Mouse (Mus musculus): ENCODE data around the gene Gm49425.

The Gm49425 gene

DNA sequence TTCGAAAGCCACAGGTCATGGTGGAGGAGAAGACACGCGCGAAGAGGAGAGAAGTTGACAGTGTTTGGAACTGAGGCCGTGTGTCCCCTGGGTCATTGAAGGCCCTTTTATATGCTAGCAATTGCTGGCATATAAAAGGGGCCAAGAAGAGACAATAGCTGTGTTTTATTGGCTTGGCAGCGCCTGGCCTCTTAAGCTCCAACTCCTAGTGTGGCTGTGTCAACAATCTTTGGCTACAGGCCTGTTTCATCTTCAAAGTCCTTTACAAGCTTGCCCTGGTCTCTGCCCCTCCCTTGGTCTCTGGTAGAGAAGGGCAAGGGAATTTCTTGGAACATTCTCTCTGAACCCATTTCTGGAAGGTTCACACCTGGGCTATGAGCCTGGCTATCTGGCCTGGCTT is 25.6 kb downstream of the Gm49425 start, which contains the start of gene Krt83:
Gene Krt83 (minus strand): TSS at position 82 of the 400 bp plus-strand sequence.
- no peak for DNase-seq (ENCODE audit: low spot score)

DNA sequence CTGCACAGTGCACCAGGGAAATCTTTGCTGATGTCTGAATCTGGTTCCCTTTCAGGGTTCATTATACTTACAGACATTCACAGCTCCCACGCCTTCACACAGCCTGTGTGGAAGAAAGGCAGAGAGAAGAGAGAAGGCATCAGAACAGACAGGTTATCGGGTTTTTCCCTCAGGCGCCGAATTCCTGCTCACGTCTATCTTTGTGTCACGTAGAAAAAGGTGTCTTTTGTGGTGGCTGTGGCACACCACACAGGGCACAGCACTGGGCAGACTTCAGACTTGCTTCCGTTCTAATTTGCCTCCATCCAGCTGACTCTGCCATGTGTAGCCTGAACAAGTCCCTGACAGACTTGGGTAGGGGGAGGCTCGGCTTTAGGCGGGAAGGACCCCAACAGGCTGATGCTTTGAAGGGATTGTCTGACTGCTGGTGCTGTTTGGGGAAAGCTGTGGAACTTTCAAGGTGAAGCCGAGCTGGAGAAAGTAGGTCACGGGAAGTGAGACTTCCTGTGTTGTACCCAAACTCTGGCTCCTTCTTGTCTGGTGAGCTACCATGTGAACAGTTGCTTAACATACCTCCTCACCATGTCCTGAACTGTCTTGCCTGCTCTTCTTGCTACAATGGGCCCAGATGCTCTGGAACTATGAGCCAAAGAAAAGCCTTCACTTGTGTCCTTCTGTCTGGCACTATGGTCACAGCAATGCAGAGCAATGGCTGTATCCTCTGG is 31.0 kb downstream of the Gm49425 start:
- no peak for DNase-seq (ENCODE audit: low spot score)

DNA sequence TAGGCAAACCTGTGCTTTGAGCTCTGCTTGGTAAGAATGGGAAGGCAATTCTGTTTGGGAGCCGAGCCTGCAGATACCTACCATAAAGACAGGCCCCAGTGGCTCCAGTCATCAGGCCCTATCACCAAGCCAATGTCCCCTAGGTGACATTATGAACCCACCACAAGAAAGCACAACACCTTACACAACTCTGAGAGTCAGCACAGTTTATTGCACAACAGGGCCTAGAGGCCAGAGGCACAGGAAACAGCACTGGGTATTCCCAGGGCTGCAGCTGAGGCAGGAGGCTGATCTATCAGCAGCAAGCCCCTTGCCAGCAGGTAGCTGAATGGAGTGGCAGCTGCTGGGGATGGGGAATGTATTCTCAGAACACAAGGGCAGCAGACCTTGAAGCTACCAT is 32.1 kb downstream of the Gm49425 start:
- no peak for DNase-seq (ENCODE audit: low spot score)

DNA sequence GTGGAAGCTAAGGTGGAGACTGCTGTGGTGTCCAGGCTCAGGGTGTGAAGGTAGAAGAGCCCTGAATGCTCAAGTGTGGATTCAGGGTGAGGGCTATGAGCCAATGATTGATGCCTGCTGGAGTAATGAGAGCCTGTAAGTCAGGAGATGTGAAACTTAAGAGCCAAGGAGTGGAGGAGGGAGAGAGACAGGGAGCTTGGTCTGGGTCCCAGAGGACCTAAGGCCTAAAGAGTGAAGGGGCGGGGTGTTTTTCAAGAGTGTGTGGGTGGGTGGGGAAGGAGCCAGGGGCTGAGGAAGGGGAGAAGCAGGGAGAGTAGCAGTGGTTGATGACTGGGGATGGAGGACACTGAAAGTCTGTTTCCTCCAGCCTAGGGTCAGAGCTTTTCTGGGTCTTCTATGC is 33.4 kb downstream of the Gm49425 start:
- DNase-seq (ENCODE audit: low spot score), result no peak

DNA sequence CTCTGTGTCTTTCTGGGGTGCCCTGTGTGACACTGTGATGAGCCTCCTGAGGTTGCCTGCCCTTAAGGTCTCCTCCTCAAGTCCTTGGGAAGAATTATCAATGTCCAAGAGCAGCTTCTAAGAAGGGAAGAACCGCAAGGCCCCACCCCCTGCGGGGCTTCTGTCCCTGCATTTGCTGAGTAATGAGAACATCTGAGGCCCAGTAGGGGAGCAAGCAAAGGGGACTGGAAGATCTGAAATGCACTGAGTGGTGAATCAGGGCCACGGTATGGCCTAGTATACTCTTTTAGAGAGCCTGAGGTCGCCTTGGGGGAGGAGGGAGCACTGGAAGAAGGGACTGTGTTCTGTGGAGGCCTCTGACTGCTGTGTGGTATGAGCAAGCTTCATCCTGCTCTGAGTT is 35.0 kb downstream of the Gm49425 start:
- DNase-seq (ENCODE audit: low spot score), result no peak

DNA sequence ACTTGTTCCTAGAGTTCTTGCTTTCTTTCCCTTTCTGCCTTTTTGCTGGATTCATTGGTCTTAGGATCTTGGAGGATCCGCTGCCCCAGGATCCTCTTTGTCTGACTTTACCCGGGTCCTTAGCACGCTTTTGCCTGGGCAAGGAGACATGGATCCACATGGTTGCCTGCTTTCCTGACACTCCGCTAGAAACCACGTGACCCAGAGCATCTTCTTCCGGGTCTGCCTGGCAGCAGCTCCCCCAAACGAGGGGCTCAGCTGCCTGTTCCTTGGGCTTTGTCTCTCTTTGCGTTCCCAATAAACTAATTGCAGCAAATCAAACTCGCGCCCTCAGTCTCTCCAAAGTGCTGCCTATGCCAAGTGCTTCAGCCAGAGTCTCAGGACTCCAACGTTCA is 37.4 kb downstream of the Gm49425 start:
- peak; percentile 32 for DNase-seq (ENCODE audit: low spot score)

DNA sequence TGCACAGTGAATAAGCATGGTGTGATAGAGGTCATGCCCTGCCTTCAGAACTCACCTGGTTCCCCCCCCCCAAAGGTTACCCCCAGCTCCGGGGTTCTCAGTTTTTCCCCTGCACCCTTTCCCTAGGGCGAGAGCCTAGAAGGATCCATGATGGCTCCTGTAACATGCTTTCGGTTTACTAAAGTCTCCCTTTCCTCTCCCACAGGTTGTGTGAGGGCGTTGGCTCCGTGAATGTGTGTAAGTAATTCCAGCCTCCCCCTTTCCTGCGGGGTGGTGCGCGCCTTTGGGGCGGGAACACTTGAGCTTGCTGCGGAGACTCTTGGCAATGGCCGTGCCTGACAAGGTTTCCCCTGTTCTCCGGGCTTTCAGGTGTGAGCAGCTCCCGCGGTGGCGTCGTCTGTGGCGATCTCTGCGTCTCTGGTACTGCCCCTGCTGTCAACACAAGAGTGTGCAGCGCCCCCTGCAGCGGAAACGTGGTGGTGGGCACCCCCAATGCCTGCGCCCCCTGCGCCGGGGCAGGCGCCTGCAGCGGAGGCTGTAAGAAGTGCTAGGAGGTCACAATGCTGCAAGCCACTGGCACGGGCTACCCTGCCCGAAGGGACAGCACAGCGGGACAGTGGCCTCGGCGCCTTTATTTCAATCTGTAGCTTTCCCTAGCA is 37.9 kb downstream of the Gm49425 start:
- DNase-seq (ENCODE audit: low spot score), result peak; percentile 74

DNA sequence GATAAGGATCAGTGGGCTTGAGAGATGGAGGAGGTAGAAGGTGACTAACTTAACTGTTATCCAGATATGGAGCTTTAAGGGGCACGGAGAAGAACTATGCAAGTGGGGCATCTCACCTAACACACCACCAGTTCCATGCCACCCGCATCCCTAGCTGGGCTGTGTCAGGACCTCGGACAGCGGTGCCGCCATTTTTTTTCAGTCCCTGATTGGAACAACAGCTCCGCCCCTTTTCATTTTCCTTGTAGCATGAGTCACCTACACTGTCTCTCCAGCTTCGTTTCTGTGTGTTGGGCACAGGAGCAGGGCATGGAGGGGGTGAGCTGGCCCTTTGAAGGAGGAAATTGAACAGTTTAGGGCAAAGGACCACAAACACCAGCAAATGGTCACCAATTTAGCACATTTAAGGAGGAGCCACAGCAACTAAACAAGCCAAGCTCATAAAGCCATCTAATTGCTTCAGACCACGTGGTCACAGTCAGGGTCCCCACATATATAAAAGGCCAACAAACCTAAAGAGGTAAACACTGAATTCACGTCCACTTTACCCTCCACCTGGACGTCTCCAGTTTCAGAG is 44.0 kb downstream of the Gm49425 start, which contains the start of gene Krt86:
Gene Krt86 (plus strand): TSS at position 527 of the 577 bp plus-strand sequence.
- peak; percentile 72 for DNase-seq (ENCODE audit: low spot score)

DNA sequence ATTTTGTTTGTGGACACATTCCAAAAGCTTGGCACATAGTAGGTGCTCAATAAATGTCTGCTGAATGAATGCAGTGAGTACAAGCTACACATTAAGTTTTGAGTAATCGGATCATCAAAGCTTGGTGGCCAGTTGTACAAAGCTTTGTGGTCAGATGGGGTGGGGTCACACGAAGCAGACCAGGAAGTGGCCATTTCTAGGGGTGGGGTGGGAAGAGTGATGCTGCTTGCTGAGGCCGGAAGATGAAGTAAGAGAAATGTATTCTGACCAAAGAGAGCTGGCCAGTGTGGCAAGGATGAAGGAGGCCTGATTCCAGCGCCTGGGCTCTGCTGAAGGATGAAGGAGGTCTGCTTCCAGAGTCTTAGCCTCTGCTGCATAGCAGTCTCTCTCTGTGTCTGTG is 48.0 kb downstream of the Gm49425 start:
- DNase-seq (ENCODE audit: low spot score), result no peak
